Mouse (Mus musculus): ENCODE results near the gene Gm9918. TPM values are rescaled to one million over a fixed set of nuclear protein-coding genes. Genes with fewer than 3 reads are reported as not detected.

Gm9918 gene
- polyA plus RNA-seq, 1 experiment from 2014 or later, result 0.15 TPM

GRCm38 (mm10) chr15:102240607-102241006 is 29.8 kb upstream of the Gm9918 start:
- Histone ChIP-seq H3K4me2 (ENCODE audit: low read length) (no peak overlapping the region), H3K9me3 (ENCODE audit: control insufficient read depth, low read length) (no peaks in the 10 kb centered on the region), H3K9ac (ENCODE audit: low read length) (no peak overlapping the region), H3K4me1 (ENCODE audit: control insufficient read depth in 2 of 2, insufficient read depth in 2 of 2, low read length in 2 of 2) (peaks cover 10 to 16% of the 10 kb centered on the region in 2 experiments; a peak in 3 of 4 replicates), H3K27ac (replicated peaks in 1 of 2; ENCODE audit: control insufficient read depth in 1 of 2, insufficient read depth in 1 of 2, low read depth in 2 of 2, low read length in 2 of 2) (peak overlapping the region in 1 of 2 experiments; percentile 57; a peak in 1 of 4 replicates), H3K27me3 (ENCODE audit: control insufficient read depth, insufficient read depth, low read length) (peaks cover 39% of the 10 kb centered on the region), H3K36me3 (ENCODE audit: control insufficient read depth, insufficient read depth, low read length) (peaks cover 9% of the 10 kb centered on the region; the same call in 1 of the 2 replicates), H3K4me3 (ENCODE audit: control insufficient read depth in 1 of 2, insufficient read depth in 1 of 2, low read depth in 1 of 2, low read length in 2 of 2) (no peak overlapping the region)
- 71% methylated on average over 4 of the region's 4 CpGs for WGBS
- no peak for ATAC-seq (ENCODE audit: insufficient number of reproducible peaks, insufficient read depth, low FRiP score, low read depth)

GRCm38 (mm10) chr15:102242404-102243228 is 27.7 kb upstream of the Gm9918 start:
- H3K4me3 ChIP-seq (ENCODE audit: control insufficient read depth in 1 of 2, insufficient read depth in 1 of 2, low read depth in 1 of 2, low read length in 2 of 2), result no peak overlapping the region
- peaks cover 44% of the 10 kb centered on the region for H3K27me3 ChIP-seq (ENCODE audit: control insufficient read depth, insufficient read depth, low read length)
- H3K9me3 ChIP-seq (ENCODE audit: control insufficient read depth, low read length), result no peaks in the 10 kb centered on the region
- H3K4me2 ChIP-seq (ENCODE audit: low read length), result peak overlapping the region; percentile 98; the same call in 1 of the 2 replicates
- H3K4me1 ChIP-seq (ENCODE audit: control insufficient read depth in 2 of 2, insufficient read depth in 2 of 2, low read length in 2 of 2), result peaks cover 10 to 20% of the 10 kb centered on the region in 2 experiments; a peak in 3 of 4 replicates
- peaks cover 9% of the 10 kb centered on the region; the same call in 1 of the 2 replicates for H3K36me3 ChIP-seq (ENCODE audit: control insufficient read depth, insufficient read depth, low read length)
- ATAC-seq (ENCODE audit: insufficient number of reproducible peaks, insufficient read depth, low FRiP score, low read depth), result no peak
- 42% methylated on average over 12 of the region's 12 CpGs for WGBS
- no peak overlapping the region for H3K9ac ChIP-seq (ENCODE audit: low read length)
- H3K27ac ChIP-seq (replicated peaks in 1 of 2; ENCODE audit: control insufficient read depth in 1 of 2, insufficient read depth in 1 of 2, low read depth in 2 of 2, low read length in 2 of 2), result no peak overlapping the region

- Histone ChIP-seq H3K27ac (replicated peaks in 1 of 2; ENCODE audit: control insufficient read depth in 1 of 2, insufficient read depth in 1 of 2, low read depth in 2 of 2, low read length in 2 of 2) (0 out of 4 replicates have a peak overlapping the region, but pooled peaks of 1 of the 2 experiments have one; percentile 12), H3K4me2 (ENCODE audit: low read length) (peak overlapping the region; percentile 98), H3K9ac (ENCODE audit: low read length) (peak overlapping the region; percentile 54), H3K4me3 (ENCODE audit: control insufficient read depth in 1 of 2, insufficient read depth in 1 of 2, low read depth in 1 of 2, low read length in 2 of 2) (no peak overlapping the region; a peak in 1 of 4 replicates), H3K27me3 (ENCODE audit: control insufficient read depth, insufficient read depth, low read length) (peaks cover 45% of the 10 kb centered on the region), H3K9me3 (ENCODE audit: control insufficient read depth, low read length) (no peaks in the 10 kb centered on the region), H3K4me1 (ENCODE audit: control insufficient read depth in 2 of 2, insufficient read depth in 2 of 2, low read length in 2 of 2) (peaks cover 10 to 20% of the 10 kb centered on the region in 2 experiments; a peak in 3 of 4 replicates), H3K36me3 (ENCODE audit: control insufficient read depth, insufficient read depth, low read length) (peaks cover 6% of the 10 kb centered on the region; the same call in 1 of the 2 replicates)
- WGBS, result 27% methylated on average over 22 of the region's 22 CpGs
- ATAC-seq (ENCODE audit: insufficient number of reproducible peaks, insufficient read depth, low FRiP score, low read depth), result no peak
Observed at GRCm38 (mm10) chr15:102243229-102244190, 26.9 kb upstream of the Gm9918 start.

GRCm38 (mm10) chr15:102244306-102245191 is 25.8 kb upstream of the Gm9918 start:
- H3K4me1 ChIP-seq (ENCODE audit: control insufficient read depth in 2 of 2, insufficient read depth in 2 of 2, low read length in 2 of 2), result peaks cover 18 to 27% of the 10 kb centered on the region in 2 experiments
- H3K4me2 ChIP-seq (ENCODE audit: low read length), result peak overlapping the region; percentile 98
- peak overlapping the region; percentile 76 for H3K9ac ChIP-seq (ENCODE audit: low read length)
- no peak for ATAC-seq (ENCODE audit: insufficient number of reproducible peaks, insufficient read depth, low FRiP score, low read depth)
- no peaks in the 10 kb centered on the region for H3K36me3 ChIP-seq (ENCODE audit: control insufficient read depth, insufficient read depth, low read length)
- H3K4me3 ChIP-seq (ENCODE audit: control insufficient read depth in 1 of 2, insufficient read depth in 1 of 2, low read depth in 1 of 2, low read length in 2 of 2), result peak overlapping the region; percentile 61 to 62
- H3K27ac ChIP-seq (replicated peaks in 1 of 2; ENCODE audit: control insufficient read depth in 1 of 2, insufficient read depth in 1 of 2, low read depth in 2 of 2, low read length in 2 of 2), result 0 out of 4 replicates have a peak overlapping the region, but pooled peaks of 1 of the 2 experiments have one; percentile 14
- 9% methylated on average over 18 of the region's 19 CpGs for WGBS
- H3K27me3 ChIP-seq (ENCODE audit: control insufficient read depth, insufficient read depth, low read length), result peaks cover 50% of the 10 kb centered on the region
- no peaks in the 10 kb centered on the region for H3K9me3 ChIP-seq (ENCODE audit: control insufficient read depth, low read length)

GRCm38 (mm10) chr15:102245461-102245881 is 24.9 kb upstream of the Gm9918 start:
- peaks cover 50% of the 10 kb centered on the region for H3K27me3 ChIP-seq (ENCODE audit: control insufficient read depth, insufficient read depth, low read length)
- H3K9ac ChIP-seq (ENCODE audit: low read length), result peak overlapping the region; percentile 76
- no peaks in the 10 kb centered on the region for H3K36me3 ChIP-seq (ENCODE audit: control insufficient read depth, insufficient read depth, low read length)
- 6% methylated on average over 14 of the region's 14 CpGs for WGBS
- H3K4me3 ChIP-seq (ENCODE audit: control insufficient read depth in 1 of 2, insufficient read depth in 1 of 2, low read depth in 1 of 2, low read length in 2 of 2), result peak overlapping the region; percentile 61 to 62
- peak overlapping the region; percentile 53 to 88 for H3K27ac ChIP-seq (replicated peaks in 1 of 2; ENCODE audit: control insufficient read depth in 1 of 2, insufficient read depth in 1 of 2, low read depth in 2 of 2, low read length in 2 of 2)
- no peak for ATAC-seq (ENCODE audit: insufficient number of reproducible peaks, insufficient read depth, low FRiP score, low read depth)
- peaks cover 21 to 31% of the 10 kb centered on the region in 2 experiments for H3K4me1 ChIP-seq (ENCODE audit: control insufficient read depth in 2 of 2, insufficient read depth in 2 of 2, low read length in 2 of 2)
- no peaks in the 10 kb centered on the region for H3K9me3 ChIP-seq (ENCODE audit: control insufficient read depth, low read length)
- H3K4me2 ChIP-seq (ENCODE audit: low read length), result peak overlapping the region; percentile 98

- H3K27ac ChIP-seq (replicated peaks in 1 of 2; ENCODE audit: control insufficient read depth in 1 of 2, insufficient read depth in 1 of 2, low read depth in 2 of 2, low read length in 2 of 2), result peak overlapping the region; percentile 66 to 88
- ATAC-seq (ENCODE audit: insufficient number of reproducible peaks, insufficient read depth, low FRiP score, low read depth), result peak; percentile 63
- H3K4me3 ChIP-seq (ENCODE audit: control insufficient read depth in 1 of 2, insufficient read depth in 1 of 2, low read depth in 1 of 2, low read length in 2 of 2), result peak overlapping the region; percentile 61 to 62
- H3K36me3 ChIP-seq (ENCODE audit: control insufficient read depth, insufficient read depth, low read length), result no peaks in the 10 kb centered on the region
- peak overlapping the region; percentile 98 for H3K4me2 ChIP-seq (ENCODE audit: low read length)
- peaks cover 22 to 31% of the 10 kb centered on the region in 2 experiments for H3K4me1 ChIP-seq (ENCODE audit: control insufficient read depth in 2 of 2, insufficient read depth in 2 of 2, low read length in 2 of 2)
- under 1% methylated on average over 40 of the region's 44 CpGs for WGBS
- peak overlapping the region; percentile 76 for H3K9ac ChIP-seq (ENCODE audit: low read length)
- H3K9me3 ChIP-seq (ENCODE audit: control insufficient read depth, low read length), result no peaks in the 10 kb centered on the region
- peaks cover 50% of the 10 kb centered on the region for H3K27me3 ChIP-seq (ENCODE audit: control insufficient read depth, insufficient read depth, low read length)
Observed at GRCm38 (mm10) chr15:102245891-102246741, 24.2 kb upstream of the Gm9918 start.
